Mouse (Mus musculus) lung, postnatal 0 days (tissue): ENCODE data around the gene Gm20388.

Source experiments
- CTCF ChIP-seq: IDR thresholded peaks from 2 replicates; pipeline ENCODE4 v1.5.1; 2016; ENCODE audit warnings: antibody characterized with exemption, mild to moderate bottlenecking
- EP300 ChIP-seq: IDR thresholded peaks from 2 replicates; pipeline ENCODE4 v1.6.1; 2016; ENCODE audit warnings: antibody characterized with exemption, mild to moderate bottlenecking, control low read depth

- TF ChIP-seq CTCF (no peak), EP300 (no peak)
Measured at GRCm38 (mm10) chr8:122005422-122006204, 2095.0 kb downstream of the Gm20388 start.
